Mouse (Mus musculus): ENCODE measurements at regions not wholly inside any gene's neighbourhood (a gene's known extent, or its start where the extent isn't known, plus 50 kb on each side); places are given as distances from the start of the nearest gene placed in this dataset.

- H3K79me2 ChIP-seq (replicated peaks; ENCODE audit: control insufficient read depth, insufficient read depth, low read length), result no peaks in the 10 kb centered on the region
- TF ChIP-seq POLR2A (IDR thresholded peaks at IDR 0.05; ENCODE audit: insufficient read depth, low read depth, low read length) (no peak), CTCF (IDR thresholded peaks at IDR 0.05) (peak; percentile 79), EP300 (IDR thresholded peaks at IDR 0.05; ENCODE audit: insufficient read depth, low read depth, low read length) (no peak)
- DNase-seq, result no peak
- no peak overlapping the region for H3K9ac ChIP-seq (ENCODE audit: low read depth, low read length)
- no peak overlapping the region for H3K4me3 ChIP-seq
- no peaks in the 10 kb centered on the region for H3K27me3 ChIP-seq (ENCODE audit: control insufficient read depth, insufficient read depth, low read length)
- H3K27ac ChIP-seq, result peak overlapping the region; percentile 69
- intact Hi-C loops (cut with DNase I), result loop anchor here (10.0 kb wide), 1 partner anchor 169 kb away; the partner anchor contains the start of gene Ppp1r3a
- H3K4me1 ChIP-seq (ENCODE audit: control insufficient read depth, insufficient read depth, low read length), result no peaks in the 10 kb centered on the region
- no peaks in the 10 kb centered on the region for H3K36me3 ChIP-seq (ENCODE audit: control insufficient read depth, insufficient read depth, low read length)
- WGBS, result 22% methylated on average over 1 of the region's 1 CpGs
These were observed 169.2 kb downstream of the Ppp1r3a start for GRCm38 (mm10) chr6:14585827-14586226.

- no peaks in the 10 kb centered on the region for H3K79me2 ChIP-seq (replicated peaks; ENCODE audit: control insufficient read depth, insufficient read depth, low read length)
- TF ChIP-seq EP300 (IDR thresholded peaks at IDR 0.05; ENCODE audit: insufficient read depth, low read depth, low read length) (no peak), POLR2A (IDR thresholded peaks at IDR 0.05; ENCODE audit: insufficient read depth, low read depth, low read length) (no peak), CTCF (IDR thresholded peaks at IDR 0.05) (no peak)
- no peak overlapping the region for H3K27ac ChIP-seq
- DNase-seq, result no peak
- no peaks in the 10 kb centered on the region for H3K27me3 ChIP-seq (ENCODE audit: control insufficient read depth, insufficient read depth, low read length)
- no peak overlapping the region for H3K9ac ChIP-seq (ENCODE audit: low read depth, low read length)
- no peaks in the 10 kb centered on the region for H3K36me3 ChIP-seq (ENCODE audit: control insufficient read depth, insufficient read depth, low read length)
- no peak overlapping the region for H3K4me3 ChIP-seq
- WGBS, result 26% methylated on average over 1 of the region's 1 CpGs
- no peaks in the 10 kb centered on the region for H3K4me1 ChIP-seq (ENCODE audit: control insufficient read depth, insufficient read depth, low read length)
- intact Hi-C loops (cut with DNase I), result loop anchor here (10.0 kb wide), 1 partner anchor 171 kb away; the partner anchor contains the start of gene Ppp1r3a
These were observed 171.2 kb downstream of the Ppp1r3a start for GRCm38 (mm10) chr6:14583829-14584228.

- WGBS, result 71% methylated on average over 3 of the region's 3 CpGs
- intact Hi-C loops (cut with DNase I), result no loop called here
- no peak for DNase-seq
- Histone ChIP-seq H3K4me3 (no peak overlapping the region), H3K27me3 (ENCODE audit: control insufficient read depth, insufficient read depth, low read length) (no peaks in the 10 kb centered on the region), H3K9ac (ENCODE audit: low read depth, low read length) (no peak overlapping the region), H3K36me3 (ENCODE audit: control insufficient read depth, insufficient read depth, low read length) (no peaks in the 10 kb centered on the region), H3K4me1 (ENCODE audit: control insufficient read depth, insufficient read depth, low read length) (no peaks in the 10 kb centered on the region), H3K27ac (no peak overlapping the region), H3K79me2 (replicated peaks; ENCODE audit: control insufficient read depth, insufficient read depth, low read length) (no peaks in the 10 kb centered on the region)
- TF ChIP-seq CTCF (IDR thresholded peaks at IDR 0.05), result no peak
These were observed 180.5 kb downstream of the Ppp1r3a start for GRCm38 (mm10) chr6:14574607-14575006.

DNA sequence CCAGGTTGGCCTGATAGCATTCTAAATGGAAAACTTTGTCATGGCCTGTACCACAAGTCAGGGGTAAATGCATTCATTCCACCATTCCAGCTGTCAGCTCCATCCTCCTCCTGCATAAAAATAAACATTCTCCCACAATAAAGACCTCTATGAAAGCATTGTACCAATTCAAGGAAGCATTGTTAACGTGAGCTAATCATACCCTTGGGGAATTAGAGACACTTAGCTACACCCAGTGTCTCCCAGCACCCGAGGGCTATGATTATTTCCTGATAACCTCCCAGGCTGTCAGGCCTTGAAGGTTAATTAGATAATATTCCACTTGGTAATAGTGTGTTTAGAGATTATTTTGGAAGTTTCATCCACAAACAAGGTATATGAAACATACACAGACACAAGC lies 182.1 kb downstream of the Ppp1r3a start:
- Histone ChIP-seq H3K36me3 (ENCODE audit: control insufficient read depth, insufficient read depth, low read length) (no peaks in the 10 kb centered on the region), H3K27me3 (ENCODE audit: control insufficient read depth, insufficient read depth, low read length) (no peaks in the 10 kb centered on the region), H3K9ac (ENCODE audit: low read depth, low read length) (no peak overlapping the region), H3K4me3 (no peak overlapping the region), H3K4me1 (ENCODE audit: control insufficient read depth, insufficient read depth, low read length) (no peaks in the 10 kb centered on the region), H3K79me2 (replicated peaks; ENCODE audit: control insufficient read depth, insufficient read depth, low read length) (no peaks in the 10 kb centered on the region), H3K27ac (no peak overlapping the region)
- intact Hi-C loops (cut with DNase I), result no loop called here
- no peak for DNase-seq
- WGBS, result 27% methylated on average over 2 of the region's 2 CpGs
- TF ChIP-seq EP300 (IDR thresholded peaks at IDR 0.05; ENCODE audit: insufficient read depth, low read depth, low read length) (no peak), CTCF (IDR thresholded peaks at IDR 0.05) (no peak), POLR2A (IDR thresholded peaks at IDR 0.05; ENCODE audit: insufficient read depth, low read depth, low read length) (no peak)

- Histone ChIP-seq H3K36me3 (ENCODE audit: control insufficient read depth, insufficient read depth, low read length) (no peaks in the 10 kb centered on the region), H3K4me1 (ENCODE audit: control insufficient read depth, insufficient read depth, low read length) (no peaks in the 10 kb centered on the region), H3K27ac (no peak overlapping the region), H3K79me2 (replicated peaks; ENCODE audit: control insufficient read depth, insufficient read depth, low read length) (no peaks in the 10 kb centered on the region), H3K4me3 (no peak overlapping the region), H3K9ac (ENCODE audit: low read depth, low read length) (no peak overlapping the region), H3K27me3 (ENCODE audit: control insufficient read depth, insufficient read depth, low read length) (no peaks in the 10 kb centered on the region)
- TF ChIP-seq EP300 (IDR thresholded peaks at IDR 0.05; ENCODE audit: insufficient read depth, low read depth, low read length) (no peak), CTCF (IDR thresholded peaks at IDR 0.05) (no peak), POLR2A (IDR thresholded peaks at IDR 0.05; ENCODE audit: insufficient read depth, low read depth, low read length) (no peak)
- DNase-seq, result no peak
- intact Hi-C loops (cut with DNase I), result no loop called here
- WGBS, result 91% methylated on average over 5 of the region's 5 CpGs
These were observed 214.7 kb downstream of the Ppp1r3a start for GRCm38 (mm10) chr6:14540333-14540732.

DNA sequence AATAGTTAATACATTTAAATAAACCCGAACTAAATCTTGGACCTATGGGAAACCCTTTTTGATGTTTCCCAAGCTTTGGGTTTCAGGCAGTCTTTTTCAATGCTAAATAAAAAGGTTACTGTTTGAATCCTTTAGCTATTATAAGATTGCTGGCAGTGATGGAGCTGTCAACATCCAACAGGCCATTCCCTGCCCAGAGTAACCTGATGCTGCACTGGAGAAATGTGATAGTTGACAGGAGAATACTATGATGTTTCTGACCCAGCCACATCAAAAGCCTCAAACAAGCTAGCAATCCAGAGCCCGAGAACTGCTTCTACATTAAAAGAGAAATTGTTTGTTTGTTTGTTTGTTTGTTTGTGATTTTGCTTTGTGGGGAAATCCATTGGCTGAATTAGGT lies 226.0 kb downstream of the Ppp1r3a start:
- no peaks in the 10 kb centered on the region for H3K27me3 ChIP-seq (ENCODE audit: control insufficient read depth, insufficient read depth, low read length)
- H3K27ac ChIP-seq, result no peak overlapping the region
- H3K79me2 ChIP-seq (replicated peaks; ENCODE audit: control insufficient read depth, insufficient read depth, low read length), result no peaks in the 10 kb centered on the region
- no peaks in the 10 kb centered on the region for H3K4me1 ChIP-seq (ENCODE audit: control insufficient read depth, insufficient read depth, low read length)
- 61% methylated on average over 2 of the region's 2 CpGs for WGBS
- intact Hi-C loops (cut with DNase I), result no loop called here
- H3K36me3 ChIP-seq (ENCODE audit: control insufficient read depth, insufficient read depth, low read length), result peaks cover 2% of the 10 kb centered on the region; the same call in 1 of the 2 replicates
- no peak overlapping the region for H3K9ac ChIP-seq (ENCODE audit: low read depth, low read length)
- H3K4me3 ChIP-seq, result no peak overlapping the region
- no peak for TF ChIP-seq POLR2A (IDR thresholded peaks at IDR 0.05; ENCODE audit: insufficient read depth, low read depth, low read length)
- no peak for TF ChIP-seq CTCF (IDR thresholded peaks at IDR 0.05)
- no peak for TF ChIP-seq EP300 (IDR thresholded peaks at IDR 0.05; ENCODE audit: insufficient read depth, low read depth, low read length)
- no peak for DNase-seq

Measured in heart, adult 2 months (tissue).